8 mouse cellular contexts compared by ENCODE assay signal in genomic region chr6:97210191-97210961, GRCm38 (mm10). TPM values are rescaled to one million over a fixed set of nuclear protein-coding genes. Genes with fewer than 3 reads are reported as not detected.
DNase-seq lines count a peak whose midpoint lies in the region; ATAC-seq and TF ChIP-seq lines count a peak whose summit lies in the region.

Gene Arl6ip5, plus strand, starts transcription at chr6:97210689.

- H3K4me2 ChIP-seq in hindbrain, postnatal 0 days (ENCODE audit: low read depth, low read length) = peak within 1 kb of the TSS; percentile 89

- DNase-seq in ZHBTc4 (ENCODE audit: low read depth, low spot score) = peak; percentile 95
- DNase-seq in gastrocnemius, adult 2 months = peak; percentile 94
- peak; percentile 95 for DNase-seq in hindbrain, postnatal 0 days (ENCODE audit: low spot score)
- peak; percentile 88 for DNase-seq in left cerebral cortex, adult 2 months (ENCODE audit: extremely low spot score in 1 of 2, low spot score in 2 of 2)
- peak; percentile 92 for DNase-seq in right cerebral cortex, adult 2 months (ENCODE audit: low spot score in 2 of 2)
- DNase-seq in urinary bladder, postnatal 25 days (ENCODE audit: low spot score) = peak; percentile 72

- peaks cover 5% of the 10 kb centered on the region; the same call in 1 of the 2 replicates for H3K4me1 ChIP-seq in hindbrain, postnatal 0 days (ENCODE audit: insufficient read depth, low read length)

- 10% methylated on average over 32 of the region's 32 CpGs for WGBS in hindbrain, postnatal 0 days

- H3K36me3 ChIP-seq in hindbrain, postnatal 0 days (ENCODE audit: insufficient read depth, low read length) = no peaks in the 10 kb centered on the region

- peak within 1 kb of the TSS; percentile 64 for H3K9ac ChIP-seq in hindbrain, postnatal 0 days (replicated peaks; ENCODE audit: low read length)

- intact Hi-C loops in gastrocnemius, adult 2 months (cut with DNase I) = loop anchor here (5.0 kb wide), 1 partner anchor 42 kb away; the partner anchor contains the start of gene Lmod3
- intact Hi-C loops in left cerebral cortex, adult 2 months (cut with DNase I) = no loop called here

- ATAC-seq in common myeloid progenitor, adult 5-6 weeks (replicated peaks; ENCODE audit: low read depth, poor library complexity, severe bottlenecking) = peak; percentile 74
- peak; percentile 78 for ATAC-seq in hindbrain, postnatal 0 days
- ATAC-seq in megakaryocyte, adult 5-6 weeks (ENCODE audit: poor library complexity, severe bottlenecking) = peak; percentile 73

- H3K4me3 ChIP-seq in gastrocnemius, adult 2 months = peak within 1 kb of the TSS; percentile 94
- H3K4me3 ChIP-seq in hindbrain, postnatal 0 days (ENCODE audit: low read length) = peak within 1 kb of the TSS; percentile 74
- peak within 1 kb of the TSS; percentile 83 for H3K4me3 ChIP-seq in left cerebral cortex, adult 2 months

- TF ChIP-seq CTCF in gastrocnemius, adult 2 months (IDR thresholded peaks at IDR 0.05) = no peak
- TF ChIP-seq CTCF in hindbrain, postnatal 0 days (IDR thresholded peaks at IDR 0.05; ENCODE audit: low read depth) = no peak
- no peak for TF ChIP-seq CTCF in left cerebral cortex, adult 2 months (IDR thresholded peaks at IDR 0.05)

- peak within 1 kb of the TSS; percentile 99 for H3K27ac ChIP-seq in gastrocnemius, adult 2 months
- H3K27ac ChIP-seq in hindbrain, postnatal 0 days = peak within 1 kb of the TSS; percentile 54
- H3K27ac ChIP-seq in left cerebral cortex, adult 2 months = peak within 1 kb of the TSS; percentile 94

- no peaks in the 10 kb centered on the region for H3K9me3 ChIP-seq in hindbrain, postnatal 0 days (ENCODE audit: low read length)

- no peaks in the 10 kb centered on the region for H3K27me3 ChIP-seq in hindbrain, postnatal 0 days (ENCODE audit: insufficient read depth, low read length)

RNA-seq across cellular contexts. Expression of gene Arl6ip5, which starts in this region (rescaled TPM):
- total RNA-seq in common myeloid progenitor, adult 5-6 weeks (2017) = 58.9 and 73.4 TPM in 2 replicates
- total RNA-seq in gastrocnemius, adult 2 months (2021) = 100 to 1,000 TPM; 117 to 173 TPM
- total RNA-seq in hindbrain, postnatal 0 days (2014; rRNA removed) = 88.3 and 97.5 TPM in 2 replicates
- polyA plus RNA-seq in hindbrain, postnatal 0 days (2015; fragmentation: Nextera tagmentation; extraction: Ambion mirVana) = 117 and 122 TPM in 2 replicates
- total RNA-seq in left cerebral cortex, adult 2 months (2021) = 100 to 1,000 TPM; 195 to 205 TPM
- total RNA-seq in megakaryocyte, adult 5-6 weeks (2015) = 90.2 and 109 TPM in 2 replicates
- total RNA-seq in megakaryocyte, adult 5-6 weeks (2017) = 98.0 and 125 TPM in 2 replicates

Comparison
In these comparisons a context has a peak if more than half of its experiments do, and no peak if none do; other contexts are left out.
1. Peak in every context shown above with its lines: DNase-seq, ATAC-seq, H3K4me3 ChIP-seq and H3K27ac ChIP-seq.